Mouse (Mus musculus) adrenal gland, adult 10 weeks (tissue): ENCODE results near the gene Sult6b2. TPM values are rescaled to one million over a fixed set of nuclear protein-coding genes. Genes with fewer than 3 reads are reported as not detected.

ENCODE experiments used
- polyA plus RNA-seq: library from polyadenylated mRNA; stranded (reverse); fragments of 350-450 nt; fragmentation: Illumina TruSeq; extraction: RNeasy Lipid Tissue Mini Kit (QIAGEN cat#74804); gene quantifications from one replicate; pipeline ENCODE4 v1.2.3, GENCODE M21; 2014; ENCODE audit warnings: low read depth, low replicate concordance

Gene Sult6b2
- not detected for polyA plus RNA-seq

DNA sequence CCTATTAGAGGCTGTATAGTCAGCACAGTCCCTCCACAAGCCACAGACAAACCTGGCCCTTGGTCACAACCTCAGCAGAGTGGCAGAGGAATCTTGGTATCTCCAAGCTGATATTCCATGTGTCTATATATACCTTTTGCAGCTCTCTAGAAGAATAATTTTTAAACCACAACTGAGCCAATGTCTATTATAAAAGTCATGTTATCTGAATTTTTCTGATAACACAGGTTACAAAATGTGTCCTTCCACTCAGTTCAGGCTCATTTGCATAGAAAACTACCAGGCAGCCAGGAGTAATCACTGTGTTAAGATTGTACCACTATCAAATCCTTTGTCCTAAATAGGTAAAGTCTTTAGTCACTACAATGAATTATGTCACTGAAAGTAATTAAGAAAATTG, at the start of gene Sult6b2:
Gene Sult6b2, minus strand, starts transcription at position 101 of the 400 bp plus-strand sequence.

GRCm38 (mm10) chr6:142756507-142757333, 47.6 kb downstream of the Sult6b2 start, which contains the start of gene Cmas:
Gene Cmas (plus strand): TSS chr6:142756686.

Other genes starting within 250 kb of the Sult6b2 start
- 4.4 TPM for gene Kcnj8, start 232.9 kb downstream of the Sult6b2 start, polyA plus RNA-seq
- 29.5 TPM for gene Abcc9, start 102.2 kb downstream of the Sult6b2 start, polyA plus RNA-seq
- gene Cmas, start 47.8 kb downstream of the Sult6b2 start, polyA plus RNA-seq, result 51.0 TPM
- gene St8sia1, start 159.9 kb upstream of the Sult6b2 start, polyA plus RNA-seq, result 1.6 TPM